Mouse (Mus musculus) midbrain, embryonic 16.5 days (tissue): ENCODE results near the gene Sec14l4. TPM values are rescaled to one million over a fixed set of nuclear protein-coding genes. Genes with fewer than 3 reads are reported as not detected.
A peak's percentile ranks its signal among the peaks of the same experiment; 100 is the strongest.

Experiments used
- ATAC-seq: fragments of 200-750 bp; cut with Nextera tagmentation; 2 replicates; pipeline ENCODE4 v1.8.0; 2017; ENCODE audit warnings: moderate TSS enrichment
- H3K27ac ChIP-seq: fragments of 300-500 bp; sonication (generic); 2 replicates; pipeline ENCODE4 v1.5.1; 2014; ENCODE audit warnings: mild to moderate bottlenecking, low read length, mixed read lengths
- H3K27me3 ChIP-seq: fragments of 300-500 bp; sonication (generic); 2 replicates; pipeline ENCODE4 v1.6.1; 2014; ENCODE audit warnings: low read depth, low read length, mixed read lengths; ENCODE audit not compliant: control insufficient read depth, insufficient read depth
- H3K36me3 ChIP-seq: fragments of 300-500 bp; sonication (generic); 2 replicates; pipeline ENCODE4 v1.6.1; 2014; ENCODE audit warnings: mild to moderate bottlenecking, low read length, moderate library complexity, mixed read lengths; ENCODE audit not compliant: control insufficient read depth, insufficient read depth
- H3K4me1 ChIP-seq: fragments of 300-500 bp; sonication (generic); 2 replicates; pipeline ENCODE4 v1.6.1; 2014; ENCODE audit warnings: mild to moderate bottlenecking, low read length, mixed read lengths; ENCODE audit not compliant: control insufficient read depth, insufficient read depth
- H3K4me2 ChIP-seq: fragments of 300-500 bp; sonication (generic); 2 replicates; pipeline ENCODE4 v1.6.1; 2014; ENCODE audit warnings: mild to moderate bottlenecking, low read length, mixed read lengths
- H3K4me3 ChIP-seq: fragments of 300-500 bp; sonication (generic); 2 replicates; pipeline ENCODE4 v1.5.1; 2014; ENCODE audit warnings: low read depth, mild to moderate bottlenecking, low read length, moderate library complexity, mixed read lengths
- H3K9ac ChIP-seq: fragments of 300-500 bp; sonication (generic); 2 replicates; pipeline ENCODE4 v1.6.1; 2014; ENCODE audit warnings: low read depth, low read length, mixed read lengths
- H3K9me3 ChIP-seq: fragments of 300-500 bp; sonication (generic); replicated peaks from 2 replicates; pipeline ENCODE4 v1.6.1; 2014; ENCODE audit warnings: mild to moderate bottlenecking, low read length, mixed read lengths; ENCODE audit not compliant: control insufficient read depth, poor library complexity, severe bottlenecking
- WGBS: fragments of 180-500 bp; shearing (Covaris S2); extraction: QIAGEN DNeasy Blood & Tissue Kit; methylation state at CpG from one replicate; pipeline ENCODE4 v1.1.7; 2014; 5-methylcytosine and 5-hydroxymethylcytosine counted together
- polyA plus RNA-seq: library from polyadenylated mRNA; unstranded; fragments of >200 nt; fragmentation: Nextera tagmentation; extraction: Ambion mirVana; gene quantifications from 2 replicates; pipeline ENCODE4 v1.2.1, GENCODE M21; 2015

Sec14l4 gene
- polyA plus RNA-seq, 1 experiment from 2014 or later = not detected

- H3K9me3 ChIP-seq = no peaks in the 10 kb centered on the region
- H3K4me2 ChIP-seq = no peak overlapping the region
- peak; percentile 36; the same call in 1 of the 2 replicates for ATAC-seq
- 33% methylated on average over 5 of the region's 5 CpGs for WGBS
- H3K4me3 ChIP-seq = no peak overlapping the region
- H3K36me3 ChIP-seq = no peaks in the 10 kb centered on the region
- no peaks in the 10 kb centered on the region for H3K27me3 ChIP-seq
- H3K27ac ChIP-seq = no peak overlapping the region
- H3K9ac ChIP-seq = no peak overlapping the region
- H3K4me1 ChIP-seq = no peaks in the 10 kb centered on the region
These were observed 52.2 kb downstream of the Sec14l4 start for GRCm38 (mm10) chr11:4083316-4084078.

GRCm38 (mm10) chr11:4086246-4086645 lies 55.0 kb downstream of the Sec14l4 start:
- Histone ChIP-seq H3K27ac (no peak overlapping the region), H3K36me3 (peaks cover 5% of the 10 kb centered on the region), H3K4me1 (no peaks in the 10 kb centered on the region), H3K9ac (no peak overlapping the region), H3K4me3 (no peak overlapping the region), H3K4me2 (no peak overlapping the region), H3K9me3 (no peaks in the 10 kb centered on the region), H3K27me3 (no peaks in the 10 kb centered on the region)
- no peak for ATAC-seq
- 36% methylated on average over 1 of the region's 1 CpGs for WGBS

GRCm38 (mm10) chr11:4087267-4087666 lies 56.0 kb downstream of the Sec14l4 start:
- ATAC-seq = 0 out of 2 replicates have a peak, but pooled peaks have one; percentile 8
- H3K4me1 ChIP-seq = no peaks in the 10 kb centered on the region
- H3K36me3 ChIP-seq = peaks cover 12% of the 10 kb centered on the region
- no peak overlapping the region for H3K4me3 ChIP-seq
- no peak overlapping the region for H3K9ac ChIP-seq
- no peak overlapping the region for H3K27ac ChIP-seq
- no peak overlapping the region for H3K4me2 ChIP-seq
- 40% methylated on average over 2 of the region's 2 CpGs for WGBS
- no peaks in the 10 kb centered on the region for H3K27me3 ChIP-seq
- H3K9me3 ChIP-seq = no peaks in the 10 kb centered on the region

- peak overlapping the region; percentile 55 for H3K4me3 ChIP-seq
These were observed 62.5 kb downstream of the Sec14l4 start for GRCm38 (mm10) chr11:4093459-4094377.

GRCm38 (mm10) chr11:4094378-4095170 lies 63.3 kb downstream of the Sec14l4 start:
- ATAC-seq = no peak
- Histone ChIP-seq H3K27me3 (no peaks in the 10 kb centered on the region), H3K9ac (peak overlapping the region; percentile 68), H3K4me2 (peak overlapping the region; percentile 96), H3K36me3 (peaks cover 12% of the 10 kb centered on the region), H3K4me3 (peak overlapping the region; percentile 55), H3K4me1 (peaks cover 24% of the 10 kb centered on the region), H3K9me3 (no peaks in the 10 kb centered on the region), H3K27ac (peak overlapping the region; percentile 69)
- 7% methylated on average over 23 of the region's 24 CpGs for WGBS

More at GRCm38 (mm10) chr11:4093459-4094377, 62.5 kb downstream of the Sec14l4 start:
- WGBS = 85% methylated on average over 18 of the region's 18 CpGs
- peak overlapping the region; percentile 96 for H3K4me2 ChIP-seq
- H3K9ac ChIP-seq = no peak overlapping the region
- H3K27me3 ChIP-seq = no peaks in the 10 kb centered on the region
- H3K36me3 ChIP-seq = peaks cover 12% of the 10 kb centered on the region
- no peak overlapping the region for H3K27ac ChIP-seq
- peaks cover 24% of the 10 kb centered on the region for H3K4me1 ChIP-seq
- no peaks in the 10 kb centered on the region for H3K9me3 ChIP-seq
- no peak for ATAC-seq

- no peak for ATAC-seq
- WGBS = 6% methylated on average over 34 of the region's 34 CpGs
These were observed 64.2 kb downstream of the Sec14l4 start, which contains the start of gene Mtfp1 for GRCm38 (mm10) chr11:4095171-4096053. Gene Mtfp1, minus strand, starts transcription at chr11:4095445.

GRCm38 (mm10) chr11:4096054-4096984 lies 65.1 kb downstream of the Sec14l4 start:
- H3K9me3 ChIP-seq = no peaks in the 10 kb centered on the region
- H3K9ac ChIP-seq = peak overlapping the region; percentile 82
- H3K4me2 ChIP-seq = peak overlapping the region; percentile 96
- peak; percentile 95 for ATAC-seq
- peak overlapping the region; percentile 87 for H3K27ac ChIP-seq
- peaks cover 24% of the 10 kb centered on the region for H3K4me1 ChIP-seq
- no peaks in the 10 kb centered on the region for H3K27me3 ChIP-seq
- 3% methylated on average over 45 of the region's 45 CpGs for WGBS
- peaks cover 6% of the 10 kb centered on the region for H3K36me3 ChIP-seq
- peak overlapping the region; percentile 42 for H3K4me3 ChIP-seq

More at GRCm38 (mm10) chr11:4095171-4096053, 64.2 kb downstream of the Sec14l4 start, which contains the start of gene Mtfp1:
- H3K9me3 ChIP-seq = no peaks in the 10 kb centered on the region
- H3K4me1 ChIP-seq = peaks cover 24% of the 10 kb centered on the region
- H3K27me3 ChIP-seq = no peaks in the 10 kb centered on the region
- H3K4me3 ChIP-seq = peak within 1 kb of the TSS; percentile 55
- peak within 1 kb of the TSS; percentile 96 for H3K4me2 ChIP-seq
- peak within 1 kb of the TSS; percentile 87 for H3K27ac ChIP-seq
- H3K36me3 ChIP-seq = peaks cover 12% of the 10 kb centered on the region
- peak within 1 kb of the TSS; percentile 68 for H3K9ac ChIP-seq
